Mouse (Mus musculus) MEL (cell line): ENCODE results near the gene H2al1d. TPM values are rescaled to one million over a fixed set of nuclear protein-coding genes. Genes with fewer than 3 reads are reported as not detected.
"Not testable (repeated sequence)": the region's sequence is repeated elsewhere in the genome, so short reads cannot be mapped to it uniquely, and the experiment has no call there.

ENCODE experiments used
- DNase-seq: peaks from one replicate; pipeline ENCODE4 v3.0.0; 2011; ENCODE audit warnings: low read depth, low spot score
- H3K27ac ChIP-seq: 2 replicates; pipeline ENCODE4 v1.5.1; 2012; ENCODE audit warnings: low read depth, mild to moderate bottlenecking, control low read depth, low read length, moderate library complexity; ENCODE audit not compliant: control insufficient read depth
- H3K27me3 ChIP-seq, 2 experiments: fragments of 150-350 bp in 1 of 2; sonication (generic) in 1 of 2; 2 replicates each; pipeline ENCODE4 v1.6.1; 2012; ENCODE audit warnings: low read length in 2 of 2, mild to moderate bottlenecking in 2 of 2, improper control_type of control experiment in 1 of 2, moderate library complexity in 1 of 2; ENCODE audit not compliant: insufficient read depth in 2 of 2, control insufficient read depth in 1 of 2
- H3K36me3 ChIP-seq, 2 experiments: 2 replicates each; pipeline ENCODE4 v1.6.1; 2012 to 2014; ENCODE audit warnings: low read length in 2 of 2, improper control_type of control experiment in 1 of 2, inconsistent platforms in 1 of 2, mild to moderate bottlenecking in 1 of 2; ENCODE audit not compliant: insufficient read depth in 2 of 2, control insufficient read depth in 1 of 2
- H3K4me1 ChIP-seq, 2 experiments: fragments of 150-350 bp in 1 of 2; sonication (generic) in 1 of 2; 2 replicates each; pipeline ENCODE4 v1.6.1; 2012; ENCODE audit warnings: low read length in 2 of 2, improper control_type of control experiment in 1 of 2, mild to moderate bottlenecking in 1 of 2; ENCODE audit not compliant: insufficient read depth in 2 of 2, control insufficient read depth in 1 of 2
- H3K4me3 ChIP-seq, 2 experiments: fragments of 150-350 bp in 1 of 2; sonication (generic) in 1 of 2; 2 replicates each; pipeline ENCODE4 v1.5.1; 2012; ENCODE audit warnings: low read depth in 2 of 2, low read length in 2 of 2, mild to moderate bottlenecking in 2 of 2, moderate library complexity in 2 of 2, control low read depth in 1 of 2, improper control_type of control experiment in 1 of 2; ENCODE audit not compliant: control insufficient read depth in 1 of 2, insufficient read depth in 1 of 2
- H3K79me2 ChIP-seq: 2 replicates; pipeline ENCODE4 v1.6.1; 2012; ENCODE audit warnings: mild to moderate bottlenecking, low read length, moderate library complexity; ENCODE audit not compliant: control insufficient read depth, poor library complexity, insufficient read depth
- H3K9ac ChIP-seq: 2 replicates; pipeline ENCODE4 v1.6.1; 2012; ENCODE audit warnings: low read depth, mild to moderate bottlenecking, control low read depth, low read length, moderate library complexity; ENCODE audit not compliant: control insufficient read depth, poor library complexity, severe bottlenecking
- H3K9me3 ChIP-seq: fragments of 150-350 bp; sonication (generic); replicated peaks from 2 replicates; pipeline ENCODE4 v1.6.1; 2012; ENCODE audit warnings: mild to moderate bottlenecking, low read length, improper control_type of control experiment, moderate library complexity; ENCODE audit not compliant: insufficient read depth
- ETS1 ChIP-seq: IDR thresholded peaks from 2 replicates; pipeline ENCODE4 v1.6.1; 2012; ENCODE audit warnings: low read depth, mild to moderate bottlenecking, inconsistent platforms, low read length, improper control_type of control experiment, moderate library complexity
- HCFC1 ChIP-seq: IDR thresholded peaks from 2 replicates; pipeline ENCODE4 v1.6.1; 2012; ENCODE audit warnings: low read depth, mild to moderate bottlenecking, inconsistent platforms, low read length, improper control_type of control experiment, moderate library complexity
- KAT2A ChIP-seq: conservative IDR thresholded peaks from 2 replicates; pipeline ENCODE4 v1.6.1; 2012; ENCODE audit warnings: low read depth, low read length, improper control_type of control experiment, inconsistent platforms
- NELFE ChIP-seq: IDR thresholded peaks from 2 replicates; pipeline ENCODE4 v1.6.1; 2011; ENCODE audit warnings: low read depth, low read length, improper control_type of control experiment
- POLR2AphosphoS2 ChIP-seq: IDR thresholded peaks from 2 replicates; pipeline ENCODE4 v1.6.1; 2011; ENCODE audit warnings: low read length, improper control_type of control experiment
- SIN3A ChIP-seq: IDR thresholded peaks from 2 replicates; pipeline ENCODE4 v1.6.1; 2012; ENCODE audit warnings: low read length, improper control_type of control experiment, inconsistent platforms
- TBP ChIP-seq: IDR thresholded peaks from 2 replicates; pipeline ENCODE4 v1.8.0; 2011; ENCODE audit warnings: low read depth, low read length, improper control_type of control experiment
- ZC3H11A ChIP-seq: IDR thresholded peaks from 2 replicates; pipeline ENCODE4 v1.6.1; 2012; ENCODE audit warnings: low read depth, mild to moderate bottlenecking, inconsistent platforms, low read length, improper control_type of control experiment
- polyA plus RNA-seq, 2 experiments: library from polyadenylated mRNA; stranded (reverse) in 1 of 2; unstranded in 1 of 2; fragments of >175 nt in 1 of 2; fragments of >200 nt in 1 of 2; gene quantifications; 2 replicates each; pipeline versions ENCODE4 v1.2.1 to v1.2.4; 2012; ENCODE audit warnings: low replicate concordance in 2 of 2, low read depth in 1 of 2; ENCODE audit not compliant: insufficient read length in 2 of 2, insufficient read depth in 1 of 2, missing spikeins in 1 of 2
- total RNA-seq: library from RNA; depleted of rRNA; stranded (reverse); fragments of 300-350 nt; gene quantifications from 2 replicates; pipeline ENCODE4 v1.2.3, GENCODE M21; 2012

The H2al1d gene
- total and polyA plus RNA-seq, 3 experiments: not detected

GRCm38 (mm10) chrX:11288306-11288882 lies 20.2 kb upstream of the H2al1d start:
- H3K79me2 ChIP-seq: no peaks in the 10 kb centered on the region

GRCm38 (mm10) chrX:11289244-11289643 lies 19.4 kb upstream of the H2al1d start:
- no peaks in the 10 kb centered on the region for H3K9me3 ChIP-seq
- TF ChIP-seq POLR2AphosphoS2: no peak
- TF ChIP-seq HCFC1: no peak
- no peak for TF ChIP-seq TBP
- no peak for TF ChIP-seq NELFE
- no peak for TF ChIP-seq ZC3H11A
- TF ChIP-seq ETS1: no peak

More at GRCm38 (mm10) chrX:11288306-11288882, 20.2 kb upstream of the H2al1d start:
- no peaks in the 10 kb centered on the region for H3K27me3 ChIP-seq
- H3K9ac ChIP-seq: no peak overlapping the region
- no peaks in the 10 kb centered on the region for H3K36me3 ChIP-seq
- no peak for TF ChIP-seq SIN3A
- no peak for TF ChIP-seq KAT2A
- TF ChIP-seq, all 39 proteins: peak for 0
- H3K4me1 ChIP-seq: no peaks in the 10 kb centered on the region
- H3K27ac ChIP-seq: no peak overlapping the region
- no peak for DNase-seq
- H3K4me3 ChIP-seq: no peak overlapping the region
- no peaks in the 10 kb centered on the region for H3K9me3 ChIP-seq

GRCm38 (mm10) chrX:11298957-11299356 lies 9.7 kb upstream of the H2al1d start, which contains the start of gene H2al1a:
TSS of gene H2al1a (plus strand) at chrX:11299257.
- H3K9me3 ChIP-seq, H3K36me3 ChIP-seq, H3K27ac ChIP-seq, DNase-seq, H3K4me1 ChIP-seq, H3K9ac ChIP-seq, H3K4me3 ChIP-seq, H3K27me3 ChIP-seq, H3K79me2 ChIP-seq: not testable (repeated sequence)

More at GRCm38 (mm10) chrX:11289244-11289643, 19.4 kb upstream of the H2al1d start:
- Histone ChIP-seq H3K79me2 (no peaks in the 10 kb centered on the region), H3K9ac (no peak overlapping the region), H3K36me3 (no peaks in the 10 kb centered on the region), H3K4me1 (no peaks in the 10 kb centered on the region), H3K4me3 (no peak overlapping the region), H3K27me3 (no peaks in the 10 kb centered on the region), H3K27ac (no peak overlapping the region)
- no peak for DNase-seq

- not testable (repeated sequence) for H3K9me3 ChIP-seq, H3K79me2 ChIP-seq, H3K9ac ChIP-seq, DNase-seq, H3K27me3 ChIP-seq, H3K36me3 ChIP-seq, H3K4me3 ChIP-seq, H3K27ac ChIP-seq, H3K4me1 ChIP-seq
These were observed 6.5 kb upstream of the H2al1d start, which contains the start of gene H2al1b for GRCm38 (mm10) chrX:11302132-11302531. TSS of gene H2al1b (plus strand) at chrX:11302432.

DNA sequence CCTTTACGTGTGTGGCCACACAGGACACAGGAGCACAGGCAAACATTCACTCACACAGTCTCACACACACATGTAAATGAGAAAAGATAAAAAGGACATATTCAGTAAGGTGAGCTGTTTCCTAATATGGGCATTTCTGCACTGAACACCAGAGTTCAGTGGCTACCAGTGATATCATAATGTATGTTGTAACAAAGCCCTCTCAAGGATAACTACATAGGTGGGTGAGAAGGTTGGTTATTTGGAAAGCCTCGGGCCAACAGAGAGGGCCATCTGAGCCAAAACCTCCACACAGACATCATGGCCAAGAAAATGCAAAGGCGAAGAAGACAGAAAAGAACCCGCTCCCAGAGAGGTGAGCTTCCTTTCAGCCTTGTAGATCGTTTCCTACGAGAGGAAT lies 3.3 kb upstream of the H2al1d start, which contains the start of gene H2al1c:
Gene H2al1c (plus strand): TSS at position 301 of the 400 bp plus-strand sequence.
- not testable (repeated sequence) for H3K9me3 ChIP-seq, H3K36me3 ChIP-seq, H3K27ac ChIP-seq, H3K79me2 ChIP-seq, H3K27me3 ChIP-seq, H3K9ac ChIP-seq, H3K4me3 ChIP-seq, H3K4me1 ChIP-seq, DNase-seq

- not testable (repeated sequence) for H3K9ac ChIP-seq, H3K79me2 ChIP-seq, H3K9me3 ChIP-seq, H3K27ac ChIP-seq, DNase-seq, H3K4me3 ChIP-seq, H3K27me3 ChIP-seq, H3K4me1 ChIP-seq, H3K36me3 ChIP-seq
These were observed 3.0 kb downstream of the H2al1d start, which contains the start of gene H2al1e for GRCm38 (mm10) chrX:11311634-11312033. TSS of gene H2al1e (plus strand) at chrX:11311934.
